Mouse (Mus musculus) CH12.LX (cell line): ENCODE data around the gene Dhx58.

Source experiments
- CHD2 ChIP-seq: IDR thresholded peaks from 2 replicates; pipeline ENCODE4 v1.6.1; 2011; ENCODE audit warnings: low read length, improper control_type of control experiment
- CTCF ChIP-seq, 2 experiments: IDR thresholded peaks in 1 of 2; conservative IDR thresholded peaks in 1 of 2; 2 replicates each; pipeline ENCODE4 v1.5.1; 2011 to 2012; ENCODE audit warnings: low read depth in 2 of 2, low read length in 2 of 2, improper control_type of control experiment in 1 of 2, inconsistent platforms in 1 of 2, mild to moderate bottlenecking in 1 of 2, moderate library complexity in 1 of 2
- E2F4 ChIP-seq: IDR thresholded peaks from 2 replicates; pipeline ENCODE4 v1.6.1; 2011; ENCODE audit warnings: low read depth, low read length, improper control_type of control experiment; ENCODE audit not compliant: insufficient replicate concordance
- GABPA ChIP-seq: IDR thresholded peaks from 2 replicates; pipeline ENCODE4 v1.6.1; 2012; ENCODE audit warnings: low read depth, low read length, improper control_type of control experiment, inconsistent platforms; ENCODE audit not compliant: insufficient replicate concordance
- JUND ChIP-seq: conservative IDR thresholded peaks from 2 replicates; pipeline ENCODE4 v1.6.1; 2011; ENCODE audit warnings: low read depth, low read length, improper control_type of control experiment
- KAT2A ChIP-seq: IDR thresholded peaks from 2 replicates; pipeline ENCODE4 v1.6.1; 2012; ENCODE audit warnings: low read length, improper control_type of control experiment, inconsistent platforms; ENCODE audit not compliant: insufficient replicate concordance
- MAX ChIP-seq: IDR thresholded peaks from 2 replicates; pipeline ENCODE4 v1.6.1; 2011; ENCODE audit warnings: low read length, improper control_type of control experiment
- MYC ChIP-seq: IDR thresholded peaks from 2 replicates; pipeline ENCODE4 v1.6.1; 2011; ENCODE audit warnings: low read depth, mild to moderate bottlenecking, improper control_type of control experiment, low read length
- POLR2A ChIP-seq: IDR thresholded peaks from 2 replicates; pipeline ENCODE4 v1.6.1; 2011; ENCODE audit warnings: low read depth, mild to moderate bottlenecking, improper control_type of control experiment, low read length
- USF1 ChIP-seq: IDR thresholded peaks from 2 replicates; pipeline ENCODE4 v1.6.1; 2014; ENCODE audit warnings: low read depth, mild to moderate bottlenecking, inconsistent platforms, low read length, improper control_type of control experiment
- ZKSCAN1 ChIP-seq: IDR thresholded peaks from 2 replicates; pipeline ENCODE4 v1.6.1; 2012; ENCODE audit warnings: low read depth, inconsistent platforms, low read length, improper control_type of control experiment, borderline replicate concordance

GRCm38 (mm10) chr11:100720345-100720744, 16.3 kb upstream of the Dhx58 start:
- no peak for TF ChIP-seq POLR2A
- TF ChIP-seq CTCF (conservative IDR thresholded peaks at IDR 0.05 in 1 of 2, IDR thresholded peaks at IDR 0.05 in 1 of 2; ENCODE audit: low read depth in 2 of 2, low read length in 2 of 2) = no peak
- TF ChIP-seq E2F4 = no peak
- TF ChIP-seq KAT2A = no peak
- TF ChIP-seq GABPA = no peak
- TF ChIP-seq USF1 = no peak
- TF ChIP-seq MAX = no peak
- TF ChIP-seq MYC = no peak
- no peak for TF ChIP-seq ZKSCAN1
- TF ChIP-seq JUND = no peak
- TF ChIP-seq CHD2 = no peak
